Mouse (Mus musculus) olfactory bulb, adult 2 months (tissue): Measurements from ENCODE around the gene Dact2.

ENCODE experiments used
- CTCF ChIP-seq: fragments of 200-500 bp; IDR thresholded peaks from 2 replicates; pipeline ENCODE4 v1.5.1; 2012; ENCODE audit warnings: low read depth, mild to moderate bottlenecking, low read length, moderate library complexity; ENCODE audit not compliant: insufficient read depth
- POLR2A ChIP-seq: fragments of 200-500 bp; IDR thresholded peaks from 2 replicates; pipeline ENCODE4 v1.6.1; 2012; ENCODE audit warnings: mild to moderate bottlenecking, low read depth, low read length, moderate library complexity; ENCODE audit not compliant: insufficient read depth

GRCm38 (mm10) chr17:14220606-14221202 lies 16.6 kb upstream of the Dact2 start:
- TF ChIP-seq CTCF (peak; percentile 49; the same call in 1 of the 2 replicates), POLR2A (no peak)
